Mouse (Mus musculus): ENCODE results near the gene Ccnjl.

GRCm38 (mm10) chr11:43566696-43567095, 38.1 kb downstream of the Ccnjl start:
- no peak for TF ChIP-seq MEF2A (IDR thresholded peaks at IDR 0.05; ENCODE audit: extremely low read depth, insufficient replicate concordance, low read depth, low read length, poor library complexity, severe bottlenecking)
- TF ChIP-seq EP300 (IDR thresholded peaks at IDR 0.05; ENCODE audit: low read depth in 1 of 2, low read length in 2 of 2) = no peak
- TF ChIP-seq POLR2A (IDR thresholded peaks at IDR 0.05; ENCODE audit: control insufficient read depth in 1 of 2, insufficient read depth in 1 of 2, low read depth in 1 of 2, low read length in 2 of 2, poor library complexity in 1 of 2) = no peak
- no peak for TF ChIP-seq MAZ (IDR thresholded peaks at IDR 0.05; ENCODE audit: low read depth, low read length)
- TF ChIP-seq CTCF (IDR thresholded peaks at IDR 0.05 in 2 of 3, conservative IDR thresholded peaks at IDR 0.05 in 1 of 3; ENCODE audit: control insufficient read depth in 1 of 3, insufficient read depth in 1 of 3, low read depth in 2 of 3, low read length in 3 of 3, poor library complexity in 1 of 3, severe bottlenecking in 1 of 3) = no peak
- no peak for TF ChIP-seq POLR2AphosphoS5 (IDR thresholded peaks at IDR 0.05; ENCODE audit: borderline replicate concordance, low read depth, low read length)
